Mouse (Mus musculus): Measurements from ENCODE around the gene Ankrd31. TPM values are rescaled to one million over a fixed set of nuclear protein-coding genes. Genes with fewer than 3 reads are reported as not detected.
A peak's percentile ranks its signal among the peaks of the same experiment; 100 is the strongest.
"Not testable (repeated sequence)": the region's sequence is repeated elsewhere in the genome, so short reads cannot be mapped to it uniquely, and the experiment has no call there.

The Ankrd31 gene
- total and polyA plus RNA-seq, 2 experiments from 2014 or later = 0.05 to 0.14 TPM

GRCm38 (mm10) chr13:96742871-96743270, 5.2 kb upstream of the Ankrd31 start:
- no peak overlapping the region for H3K4me3 ChIP-seq (ENCODE audit: low read depth, low read length)
- ATAC-seq (ENCODE audit: low FRiP score) = no peak
- no peak for DNase-seq (ENCODE audit: low spot score)
- no peak overlapping the region for H3K9ac ChIP-seq (replicated peaks; ENCODE audit: low read length, poor library complexity, severe bottlenecking)
- H3K4me1 ChIP-seq (ENCODE audit: insufficient read depth, low read length) = no peaks in the 10 kb centered on the region
- no peaks in the 10 kb centered on the region for H3K9me3 ChIP-seq (ENCODE audit: low read length)
- no peak for TF ChIP-seq CTCF (IDR thresholded peaks at IDR 0.05)
- H3K36me3 ChIP-seq (ENCODE audit: insufficient read depth, low read length) = no peaks in the 10 kb centered on the region
- WGBS = 92% methylated on average over 2 of the region's 2 CpGs
- no peak overlapping the region for H3K4me2 ChIP-seq (ENCODE audit: low read depth, low read length, poor library complexity, severe bottlenecking)
- no peak overlapping the region for H3K27ac ChIP-seq (ENCODE audit: low read depth, low read length)
- H3K27me3 ChIP-seq (ENCODE audit: insufficient read depth, low read length) = no peaks in the 10 kb centered on the region

- H3K4me2 ChIP-seq (ENCODE audit: low read depth, low read length, poor library complexity, severe bottlenecking) = no peak overlapping the region
- peak; percentile 18 for TF ChIP-seq CTCF (IDR thresholded peaks at IDR 0.05)
- H3K27ac ChIP-seq (ENCODE audit: low read depth, low read length) = no peak overlapping the region
- no peak overlapping the region for H3K9ac ChIP-seq (replicated peaks; ENCODE audit: low read length, poor library complexity, severe bottlenecking)
- H3K4me3 ChIP-seq (ENCODE audit: low read depth, low read length) = no peak overlapping the region
- no peaks in the 10 kb centered on the region for H3K36me3 ChIP-seq (ENCODE audit: insufficient read depth, low read length)
- no peaks in the 10 kb centered on the region for H3K9me3 ChIP-seq (ENCODE audit: low read length)
- 41% methylated on average over 6 of the region's 6 CpGs for WGBS
- H3K27me3 ChIP-seq (ENCODE audit: insufficient read depth, low read length) = no peaks in the 10 kb centered on the region
- no peak for ATAC-seq (ENCODE audit: low FRiP score)
- no peaks in the 10 kb centered on the region for H3K4me1 ChIP-seq (ENCODE audit: insufficient read depth, low read length)
- DNase-seq (ENCODE audit: low spot score) = peak; percentile 50
Observed at GRCm38 (mm10) chr13:96746055-96746454, 2.0 kb upstream of the Ankrd31 start.

- DNase-seq (ENCODE audit: low spot score) = no peak
- WGBS = 86% methylated on average over 6 of the region's 6 CpGs
Observed at GRCm38 (mm10) chr13:96749859-96750258, 1.8 kb downstream of the Ankrd31 start.

GRCm38 (mm10) chr13:96760848-96761247, 12.8 kb downstream of the Ankrd31 start:
- H3K4me3 ChIP-seq (ENCODE audit: low read depth, low read length) = no peak overlapping the region
- DNase-seq (ENCODE audit: low spot score) = no peak
- H3K27me3 ChIP-seq (ENCODE audit: insufficient read depth, low read length) = no peaks in the 10 kb centered on the region
- H3K36me3 ChIP-seq (ENCODE audit: insufficient read depth, low read length) = no peaks in the 10 kb centered on the region
- 90% methylated on average over 2 of the region's 2 CpGs for WGBS
- H3K9ac ChIP-seq (replicated peaks; ENCODE audit: low read length, poor library complexity, severe bottlenecking) = no peak overlapping the region
- H3K4me2 ChIP-seq (ENCODE audit: low read depth, low read length, poor library complexity, severe bottlenecking) = no peak overlapping the region
- ATAC-seq (ENCODE audit: low FRiP score) = no peak
- no peak for TF ChIP-seq CTCF (IDR thresholded peaks at IDR 0.05)
- H3K9me3 ChIP-seq (ENCODE audit: low read length) = no peaks in the 10 kb centered on the region
- H3K27ac ChIP-seq (ENCODE audit: low read depth, low read length) = no peak overlapping the region
- no peaks in the 10 kb centered on the region for H3K4me1 ChIP-seq (ENCODE audit: insufficient read depth, low read length)

More at GRCm38 (mm10) chr13:96749859-96750258, 1.8 kb downstream of the Ankrd31 start:
- ATAC-seq (ENCODE audit: low FRiP score) = no peak
- no peak overlapping the region for H3K4me2 ChIP-seq (ENCODE audit: low read depth, low read length, poor library complexity, severe bottlenecking)
- H3K27me3 ChIP-seq (ENCODE audit: insufficient read depth, low read length) = no peaks in the 10 kb centered on the region
- no peak overlapping the region for H3K27ac ChIP-seq (ENCODE audit: low read depth, low read length)
- TF ChIP-seq CTCF (IDR thresholded peaks at IDR 0.05) = no peak
- no peaks in the 10 kb centered on the region for H3K36me3 ChIP-seq (ENCODE audit: insufficient read depth, low read length)
- no peak overlapping the region for H3K4me3 ChIP-seq (ENCODE audit: low read depth, low read length)
- no peak overlapping the region for H3K9ac ChIP-seq (replicated peaks; ENCODE audit: low read length, poor library complexity, severe bottlenecking)
- H3K9me3 ChIP-seq (ENCODE audit: low read length) = no peaks in the 10 kb centered on the region
- no peaks in the 10 kb centered on the region for H3K4me1 ChIP-seq (ENCODE audit: insufficient read depth, low read length)

- H3K27ac ChIP-seq (ENCODE audit: low read depth, low read length); H3K9ac ChIP-seq (replicated peaks; ENCODE audit: low read length, poor library complexity, severe bottlenecking); H3K9me3 ChIP-seq (ENCODE audit: low read length); H3K4me2 ChIP-seq (ENCODE audit: low read depth, low read length, poor library complexity, severe bottlenecking); H3K27me3 ChIP-seq (ENCODE audit: insufficient read depth, low read length); DNase-seq (ENCODE audit: low spot score); H3K36me3 ChIP-seq (ENCODE audit: insufficient read depth, low read length); ATAC-seq (ENCODE audit: low FRiP score); H3K4me1 ChIP-seq (ENCODE audit: insufficient read depth, low read length); H3K4me3 ChIP-seq (ENCODE audit: low read depth, low read length): not testable (repeated sequence)
- WGBS = 94% methylated on average over 5 of the region's 5 CpGs
Observed at GRCm38 (mm10) chr13:96786071-96786470, 38.0 kb downstream of the Ankrd31 start.

- no peak for ATAC-seq (ENCODE audit: low FRiP score)
- Histone ChIP-seq H3K4me3 (ENCODE audit: low read depth, low read length) (no peak overlapping the region), H3K27ac (ENCODE audit: low read depth, low read length) (no peak overlapping the region), H3K27me3 (ENCODE audit: insufficient read depth, low read length) (no peaks in the 10 kb centered on the region), H3K9ac (replicated peaks; ENCODE audit: low read length, poor library complexity, severe bottlenecking) (no peak overlapping the region), H3K36me3 (ENCODE audit: insufficient read depth, low read length) (no peaks in the 10 kb centered on the region), H3K4me1 (ENCODE audit: insufficient read depth, low read length) (no peaks in the 10 kb centered on the region), H3K9me3 (ENCODE audit: low read length) (no peaks in the 10 kb centered on the region), H3K4me2 (ENCODE audit: low read depth, low read length, poor library complexity, severe bottlenecking) (no peak overlapping the region)
- TF ChIP-seq CTCF (IDR thresholded peaks at IDR 0.05) = no peak
- DNase-seq (ENCODE audit: low spot score) = no peak
- WGBS = 92% methylated on average over 2 of the region's 2 CpGs
Observed at GRCm38 (mm10) chr13:96793451-96793850, 45.4 kb downstream of the Ankrd31 start.

Data from midbrain, postnatal 0 days (tissue).